Mouse (Mus musculus) hindbrain, embryonic 14.5 days (tissue): ENCODE data around the gene Mthfd1l. TPM values are rescaled to one million over a fixed set of nuclear protein-coding genes. Genes with fewer than 3 reads are reported as not detected.
"Not testable (repeated sequence)": the region's sequence is repeated elsewhere in the genome, so short reads cannot be mapped to it uniquely, and the experiment has no call there.

ENCODE experiments used
- ATAC-seq: fragments of 200-750 bp; cut with Nextera tagmentation; 2 replicates; pipeline ENCODE4 v1.8.0; 2017; ENCODE audit warnings: moderate number of reproducible peaks, mild to moderate bottlenecking, moderate TSS enrichment, moderate library complexity; ENCODE audit not compliant: low FRiP score
- DNase-seq: peaks from one replicate; pipeline ENCODE4 v3.0.0-alpha.2; 2015; ENCODE audit warnings: low spot score
- H3K27ac ChIP-seq: fragments of 300-500 bp; sonication (generic); 2 replicates; pipeline ENCODE4 v1.5.1; 2014; ENCODE audit warnings: mild to moderate bottlenecking, moderate library complexity
- H3K27me3 ChIP-seq: fragments of 300-500 bp; sonication (generic); 2 replicates; pipeline ENCODE4 v1.6.1; 2014; ENCODE audit warnings: mild to moderate bottlenecking, low read length, mixed read lengths; ENCODE audit not compliant: control insufficient read depth, insufficient read depth
- H3K36me3 ChIP-seq: fragments of 300-500 bp; sonication (generic); replicated peaks from 2 replicates; pipeline ENCODE4 v1.6.1; 2014; ENCODE audit not compliant: control insufficient read depth, insufficient read depth
- H3K4me1 ChIP-seq: fragments of 300-500 bp; sonication (generic); replicated peaks from 2 replicates; pipeline ENCODE4 v1.6.1; 2014; ENCODE audit warnings: antibody characterized with exemption, low read length, mixed read lengths; ENCODE audit not compliant: control insufficient read depth, insufficient read depth
- H3K4me2 ChIP-seq: fragments of 300-500 bp; sonication (generic); replicated peaks from 2 replicates; pipeline ENCODE4 v1.6.1; 2014; ENCODE audit warnings: mild to moderate bottlenecking, moderate library complexity
- H3K4me3 ChIP-seq: fragments of 300-500 bp; sonication (generic); replicated peaks from 2 replicates; pipeline ENCODE4 v1.5.1; 2014; ENCODE audit warnings: mild to moderate bottlenecking, low read length
- H3K9ac ChIP-seq: fragments of 300-500 bp; sonication (generic); 2 replicates; pipeline ENCODE4 v1.6.1; 2014
- H3K9me3 ChIP-seq: fragments of 300-500 bp; sonication (generic); 2 replicates; pipeline ENCODE4 v1.6.1; 2016; ENCODE audit warnings: low read length; ENCODE audit not compliant: control insufficient read depth
- WGBS: fragments of 180-500 bp; shearing (Covaris S2); extraction: QIAGEN DNeasy Blood & Tissue Kit; methylation state at CpG from one replicate; pipeline ENCODE4 v1.1.7; 2014; 5-methylcytosine and 5-hydroxymethylcytosine counted together
- polyA plus RNA-seq: library from polyadenylated mRNA; unstranded; fragments of >200 nt; fragmentation: Nextera tagmentation; extraction: Ambion mirVana; gene quantifications from 2 replicates; pipeline ENCODE4 v1.2.1, GENCODE M21; 2014

Mthfd1l gene
- polyA plus RNA-seq, 1 experiment from 2014 or later: 8.0 TPM

GRCm38 (mm10) chr10:4069258-4069826 lies 96.4 kb downstream of the Mthfd1l start:
- no peak overlapping the region for H3K27ac ChIP-seq
- H3K4me3 ChIP-seq: no peak overlapping the region
- WGBS: 82% methylated on average over 7 of the region's 7 CpGs
- no peaks in the 10 kb centered on the region for H3K4me1 ChIP-seq
- H3K27me3 ChIP-seq: no peaks in the 10 kb centered on the region
- no peak overlapping the region for H3K4me2 ChIP-seq
- DNase-seq (no peak), ATAC-seq (no peak)
- H3K9ac ChIP-seq: no peak overlapping the region
- no peaks in the 10 kb centered on the region for H3K9me3 ChIP-seq
- no peaks in the 10 kb centered on the region for H3K36me3 ChIP-seq

- H3K27ac ChIP-seq: no peak overlapping the region
- no peaks in the 10 kb centered on the region for H3K27me3 ChIP-seq
- no peaks in the 10 kb centered on the region for H3K36me3 ChIP-seq
- no peak overlapping the region for H3K9ac ChIP-seq
- no peak for DNase-seq
- H3K4me2 ChIP-seq: no peak overlapping the region
- ATAC-seq: no peak
- 82% methylated on average over 7 of the region's 7 CpGs for WGBS
- H3K9me3 ChIP-seq: no peaks in the 10 kb centered on the region
- H3K4me3 ChIP-seq: no peak overlapping the region
- no peaks in the 10 kb centered on the region for H3K4me1 ChIP-seq
These were observed 97.1 kb downstream of the Mthfd1l start for GRCm38 (mm10) chr10:4070061-4070460.

GRCm38 (mm10) chr10:4071069-4071844 lies 98.3 kb downstream of the Mthfd1l start:
- Histone ChIP-seq H3K9ac (no peak overlapping the region), H3K27ac (no peak overlapping the region), H3K27me3 (no peaks in the 10 kb centered on the region), H3K9me3 (no peaks in the 10 kb centered on the region), H3K4me2 (no peak overlapping the region), H3K36me3 (no peaks in the 10 kb centered on the region), H3K4me1 (no peaks in the 10 kb centered on the region), H3K4me3 (no peak overlapping the region)
- DNase-seq (no peak), ATAC-seq (no peak)
- WGBS: 83% methylated on average over 8 of the region's 8 CpGs

GRCm38 (mm10) chr10:4071845-4072345 lies 99.0 kb downstream of the Mthfd1l start:
- H3K9me3 ChIP-seq: no peaks in the 10 kb centered on the region
- 79% methylated on average over 6 of the region's 6 CpGs for WGBS
- H3K9ac ChIP-seq: no peak overlapping the region
- DNase-seq (no peak), ATAC-seq (no peak)
- no peaks in the 10 kb centered on the region for H3K36me3 ChIP-seq
- no peaks in the 10 kb centered on the region for H3K4me1 ChIP-seq
- no peak overlapping the region for H3K27ac ChIP-seq
- no peak overlapping the region for H3K4me3 ChIP-seq
- no peaks in the 10 kb centered on the region for H3K27me3 ChIP-seq
- no peak overlapping the region for H3K4me2 ChIP-seq

- not testable (repeated sequence) for H3K4me3 ChIP-seq, ATAC-seq, H3K4me2 ChIP-seq, DNase-seq, H3K9ac ChIP-seq, H3K4me1 ChIP-seq, H3K9me3 ChIP-seq, H3K27ac ChIP-seq, H3K36me3 ChIP-seq, H3K27me3 ChIP-seq
- 89% methylated on average over 4 of the region's 4 CpGs for WGBS
These were observed 99.6 kb downstream of the Mthfd1l start for GRCm38 (mm10) chr10:4072491-4072890.

GRCm38 (mm10) chr10:4078220-4078840 lies 105.4 kb downstream of the Mthfd1l start:
- Histone ChIP-seq H3K4me3 (no peak overlapping the region), H3K27me3 (no peaks in the 10 kb centered on the region), H3K27ac (no peak overlapping the region), H3K9me3 (no peaks in the 10 kb centered on the region), H3K9ac (no peak overlapping the region), H3K36me3 (no peaks in the 10 kb centered on the region), H3K4me1 (peaks cover 4% of the 10 kb centered on the region; the same call in 1 of the 2 replicates), H3K4me2 (no peak overlapping the region)
- WGBS: 86% methylated on average over 9 of the region's 9 CpGs
- no peak for ATAC-seq
- no peak for DNase-seq

GRCm38 (mm10) chr10:4078979-4079630 lies 106.2 kb downstream of the Mthfd1l start:
- Histone ChIP-seq H3K9ac (no peak overlapping the region), H3K36me3 (no peaks in the 10 kb centered on the region), H3K4me3 (no peak overlapping the region), H3K27me3 (no peaks in the 10 kb centered on the region), H3K4me2 (no peak overlapping the region), H3K4me1 (peaks cover 4% of the 10 kb centered on the region; the same call in 1 of the 2 replicates), H3K27ac (0 out of 2 replicates have a peak overlapping the region, but pooled peaks have one; percentile 41), H3K9me3 (no peaks in the 10 kb centered on the region)
- WGBS: 78% methylated on average over 8 of the region's 8 CpGs
- DNase-seq (no peak), ATAC-seq (no peak)

GRCm38 (mm10) chr10:4079643-4080244 lies 106.8 kb downstream of the Mthfd1l start:
- H3K27ac ChIP-seq: 0 out of 2 replicates have a peak overlapping the region, but pooled peaks have one; percentile 41
- no peak for ATAC-seq
- 68% methylated on average over 15 of the region's 15 CpGs for WGBS

More at GRCm38 (mm10) chr10:4079643-4080244, 106.8 kb downstream of the Mthfd1l start:
- Histone ChIP-seq H3K4me1 (peaks cover 4% of the 10 kb centered on the region; the same call in 1 of the 2 replicates), H3K27me3 (no peaks in the 10 kb centered on the region), H3K36me3 (no peaks in the 10 kb centered on the region), H3K4me3 (no peak overlapping the region), H3K9ac (no peak overlapping the region), H3K4me2 (no peak overlapping the region), H3K9me3 (no peaks in the 10 kb centered on the region)
- no peak for DNase-seq
